Mouse (Mus musculus) heart, postnatal 0 days (tissue): ENCODE results near the gene Patz1. TPM values are rescaled to one million over a fixed set of nuclear protein-coding genes. Genes with fewer than 3 reads are reported as not detected.

Source experiments
- ATAC-seq: fragments of 200-750 bp; cut with Nextera tagmentation; 2 replicates; pipeline ENCODE4 v1.8.0; 2017; ENCODE audit warnings: low read depth, moderate number of reproducible peaks, moderate library complexity; ENCODE audit not compliant: insufficient read depth
- DNase-seq: peaks from one replicate; pipeline ENCODE4 v3.0.0-alpha.2; 2016; ENCODE audit warnings: low spot score
- H3K27ac ChIP-seq: fragments of 300-500 bp; sonication (generic); 2 replicates; pipeline ENCODE4 v1.5.1; 2014; ENCODE audit warnings: low read depth, mild to moderate bottlenecking
- H3K27me3 ChIP-seq: fragments of 300-500 bp; sonication (generic); 2 replicates; pipeline ENCODE4 v1.6.1; 2014; ENCODE audit warnings: low read length, mixed read lengths; ENCODE audit not compliant: control insufficient read depth, insufficient read depth
- H3K36me3 ChIP-seq: fragments of 300-500 bp; sonication (generic); replicated peaks from 2 replicates; pipeline ENCODE4 v1.6.1; 2014; ENCODE audit warnings: low read length, mixed read lengths; ENCODE audit not compliant: control insufficient read depth, insufficient read depth
- H3K4me1 ChIP-seq: fragments of 300-500 bp; sonication (generic); 2 replicates; pipeline ENCODE4 v1.6.1; 2014; ENCODE audit warnings: antibody characterized with exemption; ENCODE audit not compliant: control insufficient read depth, insufficient read depth
- H3K4me2 ChIP-seq: fragments of 300-500 bp; sonication (generic); 2 replicates; pipeline ENCODE4 v1.6.1; 2014; ENCODE audit warnings: low read depth, mild to moderate bottlenecking, low read length, moderate library complexity
- H3K4me3 ChIP-seq: fragments of 300-500 bp; sonication (generic); 2 replicates; pipeline ENCODE4 v1.5.1; 2014; ENCODE audit warnings: low read depth, low read length
- H3K9ac ChIP-seq: fragments of 300-500 bp; sonication (generic); replicated peaks from 2 replicates; pipeline ENCODE4 v1.6.1; 2014; ENCODE audit warnings: low read depth, low read length, mixed read lengths
- H3K9me3 ChIP-seq: fragments of 300-500 bp; sonication (generic); replicated peaks from 2 replicates; pipeline ENCODE4 v1.6.1; 2016; ENCODE audit warnings: low read length; ENCODE audit not compliant: control insufficient read depth
- CTCF ChIP-seq: IDR thresholded peaks from 2 replicates; pipeline ENCODE4 v1.5.1; 2016; ENCODE audit warnings: antibody characterized with exemption, control low read depth, low read depth
- EP300 ChIP-seq: IDR thresholded peaks from 2 replicates; pipeline ENCODE4 v1.6.1; 2016; ENCODE audit warnings: antibody characterized with exemption, low read depth
- WGBS: fragments of 180-500 bp; shearing (Covaris S2); extraction: QIAGEN DNeasy Blood & Tissue Kit; methylation state at CpG from one replicate; pipeline ENCODE4 v1.1.7; 2014; 5-methylcytosine and 5-hydroxymethylcytosine counted together
- polyA plus RNA-seq: library from polyadenylated mRNA; unstranded; fragments of >200 nt; fragmentation: Nextera tagmentation; extraction: Ambion mirVana; gene quantifications from 2 replicates; pipeline ENCODE4 v1.2.1, GENCODE M21; 2015
- total RNA-seq: library from RNA; depleted of rRNA; stranded (reverse); fragments of >200 nt; gene quantifications from 2 replicates; pipeline ENCODE4 v1.2.3, GENCODE M21; 2014; ENCODE audit warnings: low replicate concordance

Patz1 gene
- total and polyA plus RNA-seq, 2 experiments from 2014 or later: 14.0 to 35.6 TPM

- Histone ChIP-seq H3K27me3 (no peaks in the 10 kb centered on the region), H3K36me3 (peaks cover 34% of the 10 kb centered on the region), H3K4me1 (peaks cover 11% of the 10 kb centered on the region), H3K9ac (peak overlapping the region; percentile 98), H3K27ac (peak overlapping the region; percentile 93), H3K9me3 (no peaks in the 10 kb centered on the region), H3K4me3 (peak overlapping the region; percentile 96), H3K4me2 (peak overlapping the region; percentile 82)
- TF ChIP-seq EP300: no peak
- TF ChIP-seq CTCF: no peak
- DNase-seq: peak; percentile 31
- ATAC-seq: no peak
- 1% methylated on average over 26 of the region's 26 CpGs for whole genome bisulfite sequencing
These were observed 23.2 kb upstream of the Patz1 start for GRCm38 (mm10) chr11:3265291-3266078.

GRCm38 (mm10) chr11:3266079-3266685 lies 22.5 kb upstream of the Patz1 start, which contains the start of gene Drg1:
Gene Drg1, minus strand, starts transcription at chr11:3266415.
- peak within 1 kb of the TSS; percentile 82 for H3K4me2 ChIP-seq

GRCm38 (mm10) chr11:3267133-3267532 lies 21.5 kb upstream of the Patz1 start:
- Histone ChIP-seq H3K4me2 (peak overlapping the region; percentile 72), H3K27me3 (no peaks in the 10 kb centered on the region), H3K9me3 (no peaks in the 10 kb centered on the region), H3K36me3 (peaks cover 20% of the 10 kb centered on the region), H3K9ac (no peak overlapping the region), H3K4me1 (peaks cover 11% of the 10 kb centered on the region), H3K27ac (peak overlapping the region; percentile 93), H3K4me3 (peak overlapping the region; percentile 96)
- WGBS: 51% methylated on average over 7 of the region's 7 CpGs
- ATAC-seq (no peak), DNase-seq (no peak)
- TF ChIP-seq CTCF: no peak

More at GRCm38 (mm10) chr11:3266079-3266685, 22.5 kb upstream of the Patz1 start, which contains the start of gene Drg1:
- no peaks in the 10 kb centered on the region for H3K9me3 ChIP-seq
- H3K27me3 ChIP-seq: no peaks in the 10 kb centered on the region
- TF ChIP-seq EP300 (no peak; the same call in 1 of the 2 replicates), CTCF (no peak)
- peaks cover 29% of the 10 kb centered on the region for H3K36me3 ChIP-seq
- H3K4me3 ChIP-seq: peak within 1 kb of the TSS; percentile 96
- DNase-seq (peak; percentile 99), ATAC-seq (peak; percentile 99)
- H3K9ac ChIP-seq: peak within 1 kb of the TSS; percentile 98
- peak within 1 kb of the TSS; percentile 93 for H3K27ac ChIP-seq
- peaks cover 11% of the 10 kb centered on the region for H3K4me1 ChIP-seq
- under 1% methylated on average over 64 of the region's 72 CpGs for WGBS

GRCm38 (mm10) chr11:3269241-3269640 lies 19.4 kb upstream of the Patz1 start:
- Histone ChIP-seq H3K27me3 (no peaks in the 10 kb centered on the region), H3K4me3 (no peak overlapping the region), H3K4me1 (peaks cover 11% of the 10 kb centered on the region), H3K9me3 (no peaks in the 10 kb centered on the region), H3K4me2 (no peak overlapping the region), H3K36me3 (peaks cover 4% of the 10 kb centered on the region; the same call in 1 of the 2 replicates), H3K9ac (no peak overlapping the region), H3K27ac (no peak overlapping the region)
- no peak for ATAC-seq
- WGBS: 36% methylated on average over 4 of the region's 4 CpGs
- TF ChIP-seq CTCF (no peak), EP300 (no peak)
- DNase-seq: no peak

- no peak for ATAC-seq
- no peak for TF ChIP-seq EP300
- TF ChIP-seq CTCF: no peak
- Histone ChIP-seq H3K9ac (no peak overlapping the region), H3K27me3 (no peaks in the 10 kb centered on the region), H3K4me1 (no peaks in the 10 kb centered on the region), H3K4me3 (no peak overlapping the region), H3K9me3 (peaks cover 9% of the 10 kb centered on the region), H3K36me3 (no peaks in the 10 kb centered on the region), H3K27ac (no peak overlapping the region), H3K4me2 (no peak overlapping the region)
- no peak for DNase-seq
- WGBS: 44% methylated on average over 5 of the region's 5 CpGs
These were observed 10.3 kb upstream of the Patz1 start for GRCm38 (mm10) chr11:3278351-3278750.
